Mouse (Mus musculus) hematopoietic stem cell, adult 5-6 weeks (primary cell): ENCODE results near the gene Knstrn. TPM values are rescaled to one million over a fixed set of nuclear protein-coding genes. Genes with fewer than 3 reads are reported as not detected.

Experiments
- ATAC-seq, 2 experiments: fragments of 125-278 bp in 1 of 2; replicated peaks in 1 of 2; 2 replicates each; pipeline ENCODE4 v1.8.0; 2016 to 2017; ENCODE audit warnings: inconsistent platforms in 2 of 2, mild to moderate bottlenecking in 2 of 2, moderate number of reproducible peaks in 2 of 2, low read depth in 1 of 2, moderate TSS enrichment in 1 of 2; ENCODE audit not compliant: low FRiP score in 2 of 2, poor library complexity in 2 of 2, severe bottlenecking in 2 of 2, insufficient read depth in 1 of 2, low TSS enrichment in 1 of 2
- total RNA-seq: library from RNA; stranded (forward); fragments of 172-1452, 232-1000 nt; gene quantifications from 2 replicates; pipeline ENCODE4 v1.2.3, GENCODE M21; 2017

Gene Knstrn
- total RNA-seq, 1 experiment from 2014 or later = 151 TPM

GRCm38 (mm10) chr2:118786525-118786924, 27.3 kb upstream of the Knstrn start:
- ATAC-seq = no peak

GRCm38 (mm10) chr2:118789501-118789900, 24.3 kb upstream of the Knstrn start:
- no peak for ATAC-seq

DNA sequence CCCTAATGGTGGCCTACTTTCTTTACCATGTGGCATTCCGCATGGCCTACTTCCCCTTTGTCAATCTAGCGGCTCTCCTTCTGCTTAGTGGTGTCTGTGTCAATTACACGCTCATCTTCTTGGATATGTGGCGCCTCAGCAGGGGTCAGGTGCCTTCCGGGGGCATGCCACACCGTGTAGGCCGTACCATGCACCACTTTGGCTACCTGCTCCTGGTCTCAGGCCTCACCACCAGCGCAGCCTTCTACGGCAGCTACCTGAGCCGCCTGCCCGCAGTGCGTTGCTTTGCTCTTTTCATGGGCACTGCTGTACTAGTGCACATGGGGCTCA, 23.6 kb upstream of the Knstrn start:
- no peak for ATAC-seq

DNA sequence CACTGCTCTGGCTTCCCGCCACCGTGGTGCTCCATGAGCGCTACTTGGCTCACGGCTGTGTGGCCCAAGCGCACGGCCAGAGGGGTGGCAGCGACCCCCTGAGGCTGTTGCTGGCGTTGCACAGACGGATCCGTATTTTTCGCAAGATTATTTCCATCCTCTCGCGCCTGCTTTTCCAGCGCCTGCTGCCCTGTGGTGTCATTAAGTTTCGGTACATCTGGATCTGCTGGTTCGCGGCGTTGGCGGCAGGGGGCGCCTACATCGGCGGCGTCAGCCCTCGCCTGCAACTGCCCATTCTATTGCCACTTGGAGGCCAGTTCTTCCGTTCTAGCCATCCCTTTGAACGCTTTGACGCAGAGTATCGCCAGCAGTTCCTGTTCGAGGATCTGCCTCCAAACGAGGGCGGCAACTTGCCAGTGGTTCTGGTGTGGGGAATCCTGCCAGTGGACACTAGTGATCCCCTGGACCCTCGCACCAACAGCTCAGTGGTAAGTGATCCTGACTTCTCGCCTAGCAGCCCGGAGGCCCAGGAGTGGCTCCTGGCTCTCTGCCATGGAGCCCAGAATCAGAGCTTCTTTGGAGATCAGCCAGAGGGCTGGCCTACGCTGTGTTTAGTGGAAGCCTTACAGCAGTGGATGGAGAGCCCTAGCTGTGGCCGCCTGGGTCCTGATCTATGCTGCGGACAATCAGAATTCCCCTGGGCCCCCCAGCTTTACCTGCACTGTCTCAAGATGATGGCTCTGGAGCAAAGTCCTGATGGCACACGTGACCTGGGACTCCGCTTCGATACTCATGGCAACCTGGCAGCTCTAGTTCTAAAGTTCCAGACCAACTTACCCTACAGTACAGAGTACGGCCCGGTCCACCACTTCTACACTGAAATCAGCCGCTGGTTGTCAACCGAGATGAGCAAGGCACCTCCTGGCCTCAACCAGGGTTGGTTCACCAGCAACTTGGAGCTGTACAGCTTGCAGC, 23.0 kb upstream of the Knstrn start:
- ATAC-seq = peak in 1 of 2 experiments; percentile 57; a peak in 2 of 4 replicates

- ATAC-seq = no peak
Observed at GRCm38 (mm10) chr2:118791591-118792258, 22.1 kb upstream of the Knstrn start.

DNA sequence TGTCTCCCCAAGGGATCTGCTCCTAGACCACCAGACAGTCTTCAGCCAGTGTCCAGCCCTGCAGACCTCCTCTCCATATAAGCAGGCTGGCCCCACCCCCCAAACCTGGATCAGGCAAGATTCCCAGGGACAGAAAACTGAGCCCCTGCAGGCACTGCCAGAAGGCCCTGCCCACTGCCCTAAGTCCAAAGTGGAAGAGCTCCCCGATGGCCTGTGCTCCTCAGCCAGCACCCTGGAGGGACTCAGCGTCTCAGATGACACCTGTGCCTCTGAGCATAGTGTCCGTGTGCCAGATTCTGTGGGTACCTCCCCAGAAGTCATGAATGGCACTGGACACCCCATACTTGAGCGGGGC, 21.6 kb upstream of the Knstrn start:
- ATAC-seq = no peak

GRCm38 (mm10) chr2:118793636-118794035, 20.2 kb upstream of the Knstrn start:
- no peak; a peak in 1 of 4 replicates for ATAC-seq

- ATAC-seq = no peak
Observed at GRCm38 (mm10) chr2:118802542-118803118, 11.2 kb upstream of the Knstrn start.

- peak; percentile 42 to 69; a peak in 3 of 4 replicates for ATAC-seq
Observed at GRCm38 (mm10) chr2:118804474-118804873, 9.3 kb upstream of the Knstrn start.

DNA sequence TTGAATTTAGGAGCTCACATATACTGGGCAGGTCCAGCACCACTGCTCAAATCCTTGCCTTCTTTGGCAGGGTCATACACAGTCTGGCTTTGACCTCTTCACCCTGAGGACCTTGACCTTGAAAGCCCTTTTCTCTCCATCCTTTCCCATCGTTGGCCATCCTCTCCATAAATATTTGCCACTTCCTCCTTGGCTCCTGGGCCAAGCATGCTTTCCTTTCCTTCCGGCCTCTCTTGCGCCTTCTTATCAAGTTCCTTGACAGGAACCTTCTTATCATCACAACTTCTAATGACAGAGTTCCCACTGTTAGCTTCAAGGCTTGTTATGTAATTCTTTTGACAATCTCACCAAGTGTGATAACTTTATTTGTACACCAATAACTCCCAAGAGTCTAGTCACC, 8.7 kb upstream of the Knstrn start:
- ATAC-seq = no peak

DNA sequence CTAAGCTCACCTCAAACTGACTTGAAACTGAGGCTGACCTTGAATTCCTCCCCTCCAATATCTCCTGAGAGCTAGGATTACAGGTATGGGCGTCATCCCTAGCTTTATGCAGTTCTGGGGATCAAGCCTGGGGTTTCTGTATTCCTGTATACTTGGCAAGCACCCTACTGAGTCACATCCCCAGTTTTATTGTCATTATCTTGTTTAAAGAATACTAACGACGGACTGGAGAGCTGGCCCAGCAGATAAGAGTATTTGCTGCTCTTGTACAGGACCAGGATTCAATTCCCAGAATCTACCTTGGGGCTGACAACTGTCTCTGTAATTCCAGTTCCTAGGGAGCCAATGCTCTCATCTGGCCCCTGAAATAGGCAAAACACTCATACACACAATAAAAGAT, 8.0 kb upstream of the Knstrn start:
- no peak for ATAC-seq

GRCm38 (mm10) chr2:118806860-118807259, 6.9 kb upstream of the Knstrn start:
- no peak for ATAC-seq

DNA sequence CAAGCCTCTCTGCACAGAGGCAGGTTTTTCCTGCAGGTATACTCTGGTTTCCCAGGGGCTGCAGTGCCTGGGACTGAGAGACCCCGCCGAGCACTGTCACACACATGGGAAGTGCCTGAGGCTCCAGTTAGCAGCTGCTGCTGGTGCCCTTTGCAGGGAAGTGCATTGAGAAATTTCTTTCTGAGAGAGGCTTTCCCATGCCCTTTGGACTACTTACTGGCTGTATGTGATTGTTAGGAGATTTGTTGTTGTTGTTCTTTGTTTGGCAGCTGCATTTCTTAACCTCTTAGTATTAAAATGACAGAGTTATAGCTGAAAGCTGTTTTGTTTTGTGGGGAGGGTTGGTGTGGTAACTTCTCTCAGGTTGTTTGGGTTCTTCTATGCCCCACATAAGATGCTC, 2.9 kb upstream of the Knstrn start:
- no peak for ATAC-seq

GRCm38 (mm10) chr2:118812724-118813123, 1.1 kb upstream of the Knstrn start:
- ATAC-seq = no peak

DNA sequence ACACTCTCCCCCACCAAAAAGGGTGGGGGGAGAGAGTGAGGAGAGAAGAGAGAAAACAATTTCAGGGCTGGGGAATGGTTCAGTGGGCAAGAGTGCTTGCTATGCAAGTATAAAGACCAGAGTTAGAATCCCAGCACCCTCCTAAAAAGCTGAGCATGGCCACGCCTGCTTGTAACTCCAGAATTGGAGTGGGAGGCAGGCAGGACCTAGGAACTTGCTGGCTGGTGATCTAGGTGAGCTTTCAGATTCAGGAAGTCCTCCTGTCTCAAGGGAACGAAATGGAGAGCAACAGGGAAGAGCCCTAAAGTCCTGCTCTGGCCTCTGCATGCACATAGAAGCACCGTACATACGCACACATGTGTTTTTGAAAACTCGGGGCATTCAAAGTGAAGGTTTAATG, 9.0 kb downstream of the Knstrn start:
- no peak for ATAC-seq

DNA sequence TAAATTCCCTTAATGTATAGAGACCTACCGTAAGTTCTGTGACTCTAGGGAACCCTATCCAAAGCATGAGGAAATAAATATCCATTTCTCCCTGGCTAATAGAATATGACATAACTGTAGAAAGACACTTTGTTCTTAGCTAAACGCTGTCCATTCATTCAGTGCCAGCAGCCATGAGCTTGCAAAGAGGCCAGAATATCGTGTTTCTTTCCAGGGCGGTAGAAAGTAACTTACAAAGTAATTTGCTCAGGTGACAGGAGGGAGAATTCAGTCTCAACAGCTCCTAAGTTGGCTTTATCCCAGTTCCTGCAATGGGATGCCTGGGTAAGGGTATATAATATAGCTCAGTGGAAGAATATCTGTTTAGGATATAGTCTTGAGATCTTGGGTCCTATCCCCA, 10.6 kb downstream of the Knstrn start:
- no peak for ATAC-seq

DNA sequence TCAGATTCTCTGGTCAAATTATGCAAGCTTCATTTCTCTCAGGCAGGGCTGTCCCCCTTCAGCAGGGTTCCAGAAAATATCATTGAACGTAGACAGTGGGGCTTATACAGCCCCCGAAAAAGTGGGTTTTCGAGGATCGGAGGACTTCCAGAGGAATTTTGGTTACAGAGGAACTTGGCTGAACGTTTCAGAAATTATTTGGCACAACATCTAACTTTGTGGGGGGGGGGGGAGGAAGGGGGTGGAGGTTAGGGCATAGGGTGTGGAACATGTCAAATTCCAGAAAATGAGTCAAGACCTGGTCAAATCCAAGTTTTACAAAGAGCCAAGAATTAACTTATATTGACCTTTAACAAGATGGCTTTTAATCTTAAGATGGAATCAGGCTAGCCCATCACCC, 15.3 kb downstream of the Knstrn start:
- ATAC-seq = no peak

- ATAC-seq = no peak
Observed at GRCm38 (mm10) chr2:118834061-118834460, 20.3 kb downstream of the Knstrn start.
